Mouse (Mus musculus) liver, embryonic 15.5 days (tissue): ENCODE measurements at regions not wholly inside any gene's neighbourhood (a gene's known extent, or its start where the extent isn't known, plus 50 kb on each side); places are given as distances from the start of the nearest gene placed in this dataset.

ENCODE experiments used
- ATAC-seq: fragments of 200-750 bp; cut with Nextera tagmentation; 2 replicates; pipeline ENCODE4 v1.8.0; 2017; ENCODE audit warnings: moderate number of reproducible peaks, mild to moderate bottlenecking, moderate library complexity; ENCODE audit not compliant: insufficient read depth
- H3K27ac ChIP-seq: fragments of 300-500 bp; sonication (generic); replicated peaks from 2 replicates; pipeline ENCODE4 v1.5.1; 2015; ENCODE audit warnings: mild to moderate bottlenecking, inconsistent platforms
- H3K27me3 ChIP-seq: fragments of 300-500 bp; sonication (generic); 2 replicates; pipeline ENCODE4 v1.6.1; 2015; ENCODE audit warnings: mild to moderate bottlenecking, inconsistent platforms
- H3K36me3 ChIP-seq: fragments of 300-500 bp; sonication (generic); replicated peaks from 2 replicates; pipeline ENCODE4 v1.6.1; 2015; ENCODE audit warnings: moderate library complexity, mild to moderate bottlenecking, inconsistent platforms
- H3K4me1 ChIP-seq: fragments of 300-500 bp; sonication (generic); replicated peaks from 2 replicates; pipeline ENCODE4 v1.6.1; 2015; ENCODE audit warnings: inconsistent platforms
- H3K4me2 ChIP-seq: fragments of 300-500 bp; sonication (generic); 2 replicates; pipeline ENCODE4 v1.6.1; 2015; ENCODE audit warnings: moderate library complexity, mild to moderate bottlenecking, inconsistent platforms
- H3K4me3 ChIP-seq: fragments of 300-500 bp; sonication (generic); replicated peaks from 2 replicates; pipeline ENCODE4 v1.5.1; 2015; ENCODE audit warnings: mild to moderate bottlenecking, inconsistent platforms
- H3K9ac ChIP-seq: fragments of 300-500 bp; sonication (generic); 2 replicates; pipeline ENCODE4 v1.6.1; 2015; ENCODE audit warnings: moderate library complexity, mild to moderate bottlenecking, inconsistent platforms
- H3K9me3 ChIP-seq: fragments of 300-500 bp; sonication (generic); replicated peaks from 2 replicates; pipeline ENCODE4 v1.6.1; 2016; ENCODE audit warnings: inconsistent platforms
- WGBS: fragments of 180-500 bp; shearing (Covaris S2); methylation state at CpG from one replicate; pipeline ENCODE4 v1.1.7; 2015; ENCODE audit warnings: mixed read lengths; ENCODE audit not compliant: insufficient replicate concordance; 5-methylcytosine and 5-hydroxymethylcytosine counted together

GRCm38 (mm10) chr15:56136420-56136970 is 1340.9 kb downstream of the Slc22a22 start:
- no peak for ATAC-seq
- 60% methylated on average over 7 of the region's 7 CpGs for WGBS
- Histone ChIP-seq H3K36me3 (no peaks in the 10 kb centered on the region), H3K9me3 (no peaks in the 10 kb centered on the region), H3K4me3 (no peak overlapping the region), H3K4me1 (no peaks in the 10 kb centered on the region), H3K4me2 (no peak overlapping the region), H3K27ac (no peak overlapping the region), H3K9ac (no peak overlapping the region), H3K27me3 (no peaks in the 10 kb centered on the region)

GRCm38 (mm10) chr15:56128029-56128428 is 1349.4 kb downstream of the Slc22a22 start:
- no peak overlapping the region for H3K9ac ChIP-seq
- H3K4me2 ChIP-seq, result no peak overlapping the region
- no peak overlapping the region for H3K4me3 ChIP-seq
- H3K9me3 ChIP-seq, result no peaks in the 10 kb centered on the region
- no peak overlapping the region for H3K27ac ChIP-seq
- no peaks in the 10 kb centered on the region for H3K36me3 ChIP-seq
- ATAC-seq, result no peak
- WGBS, result 54% methylated on average over 1 of the region's 1 CpGs
- H3K4me1 ChIP-seq, result no peaks in the 10 kb centered on the region
- H3K27me3 ChIP-seq, result no peaks in the 10 kb centered on the region

- Histone ChIP-seq H3K27ac (no peak overlapping the region), H3K4me2 (no peak overlapping the region), H3K4me3 (no peak overlapping the region), H3K9ac (no peak overlapping the region), H3K27me3 (no peaks in the 10 kb centered on the region), H3K4me1 (no peaks in the 10 kb centered on the region), H3K36me3 (no peaks in the 10 kb centered on the region), H3K9me3 (no peaks in the 10 kb centered on the region)
- ATAC-seq, result no peak
These were observed 1357.9 kb downstream of the Slc22a22 start for GRCm38 (mm10) chr15:56119287-56120065.

- H3K27ac ChIP-seq, result no peak overlapping the region
- 39% methylated on average over 2 of the region's 2 CpGs for WGBS
- no peak overlapping the region for H3K4me3 ChIP-seq
- H3K4me2 ChIP-seq, result no peak overlapping the region
- H3K27me3 ChIP-seq, result no peaks in the 10 kb centered on the region
- no peak for ATAC-seq
- H3K9ac ChIP-seq, result no peak overlapping the region
- H3K9me3 ChIP-seq, result no peaks in the 10 kb centered on the region
- no peaks in the 10 kb centered on the region for H3K4me1 ChIP-seq
- H3K36me3 ChIP-seq, result no peaks in the 10 kb centered on the region
These were observed 1369.1 kb downstream of the Slc22a22 start for GRCm38 (mm10) chr15:56108313-56108712.

- Histone ChIP-seq H3K27me3 (no peaks in the 10 kb centered on the region), H3K4me2 (no peak overlapping the region), H3K36me3 (no peaks in the 10 kb centered on the region), H3K4me3 (no peak overlapping the region), H3K27ac (no peak overlapping the region), H3K4me1 (no peaks in the 10 kb centered on the region), H3K9ac (no peak overlapping the region), H3K9me3 (no peaks in the 10 kb centered on the region)
- 60% methylated on average over 4 of the region's 4 CpGs for WGBS
- ATAC-seq, result no peak
These were observed 1369.7 kb downstream of the Slc22a22 start for GRCm38 (mm10) chr15:56107719-56108118.

- Histone ChIP-seq H3K27me3 (no peaks in the 10 kb centered on the region), H3K4me1 (no peaks in the 10 kb centered on the region)
- no peak for ATAC-seq
These were observed 1377.2 kb downstream of the Slc22a22 start for GRCm38 (mm10) chr15:56100133-56100735.

GRCm38 (mm10) chr15:56077838-56078567 is 1399.4 kb downstream of the Slc22a22 start:
- WGBS, result 63% methylated on average over 11 of the region's 11 CpGs

More at GRCm38 (mm10) chr15:56100133-56100735, 1377.2 kb downstream of the Slc22a22 start:
- Histone ChIP-seq H3K9me3 (no peaks in the 10 kb centered on the region), H3K36me3 (no peaks in the 10 kb centered on the region), H3K9ac (no peak overlapping the region), H3K27ac (no peak overlapping the region), H3K4me2 (no peak overlapping the region), H3K4me3 (no peak overlapping the region)
- 49% methylated on average over 3 of the region's 3 CpGs for WGBS

GRCm38 (mm10) chr15:56077081-56077480 is 1400.3 kb downstream of the Slc22a22 start:
- H3K4me2 ChIP-seq, result no peak overlapping the region
- no peaks in the 10 kb centered on the region for H3K9me3 ChIP-seq
- no peaks in the 10 kb centered on the region for H3K36me3 ChIP-seq
- H3K9ac ChIP-seq, result no peak overlapping the region
- 32% methylated on average over 1 of the region's 1 CpGs for WGBS
- no peaks in the 10 kb centered on the region for H3K27me3 ChIP-seq
- H3K4me3 ChIP-seq, result no peak overlapping the region
- ATAC-seq, result no peak
- no peak overlapping the region for H3K27ac ChIP-seq
- no peaks in the 10 kb centered on the region for H3K4me1 ChIP-seq

More at GRCm38 (mm10) chr15:56077838-56078567, 1399.4 kb downstream of the Slc22a22 start:
- no peak overlapping the region for H3K4me3 ChIP-seq
- ATAC-seq, result no peak
- no peaks in the 10 kb centered on the region for H3K9me3 ChIP-seq
- H3K27me3 ChIP-seq, result no peaks in the 10 kb centered on the region
- no peaks in the 10 kb centered on the region for H3K4me1 ChIP-seq
- H3K4me2 ChIP-seq, result no peak overlapping the region
- no peaks in the 10 kb centered on the region for H3K36me3 ChIP-seq
- H3K9ac ChIP-seq, result no peak overlapping the region
- no peak overlapping the region for H3K27ac ChIP-seq

- WGBS, result 41% methylated on average over 1 of the region's 1 CpGs
These were observed 1400.7 kb downstream of the Slc22a22 start for GRCm38 (mm10) chr15:56076680-56077079.

GRCm38 (mm10) chr15:56069511-56069910 is 1407.9 kb downstream of the Slc22a22 start:
- H3K4me1 ChIP-seq, result no peaks in the 10 kb centered on the region
- H3K4me3 ChIP-seq, result no peak overlapping the region
- H3K9me3 ChIP-seq, result no peaks in the 10 kb centered on the region
- no peak overlapping the region for H3K9ac ChIP-seq
- H3K4me2 ChIP-seq, result no peak overlapping the region
- ATAC-seq, result no peak
- no peaks in the 10 kb centered on the region for H3K36me3 ChIP-seq
- H3K27me3 ChIP-seq, result no peaks in the 10 kb centered on the region
- 56% methylated on average over 2 of the region's 2 CpGs for WGBS
- no peak overlapping the region for H3K27ac ChIP-seq

More at GRCm38 (mm10) chr15:56076680-56077079, 1400.7 kb downstream of the Slc22a22 start:
- Histone ChIP-seq H3K27ac (no peak overlapping the region), H3K27me3 (no peaks in the 10 kb centered on the region), H3K36me3 (no peaks in the 10 kb centered on the region), H3K4me2 (no peak overlapping the region), H3K9me3 (no peaks in the 10 kb centered on the region), H3K4me1 (no peaks in the 10 kb centered on the region), H3K9ac (no peak overlapping the region), H3K4me3 (no peak overlapping the region)
- ATAC-seq, result no peak

- no peak overlapping the region for H3K4me2 ChIP-seq
- no peaks in the 10 kb centered on the region for H3K4me1 ChIP-seq
- H3K27ac ChIP-seq, result no peak overlapping the region
- H3K9ac ChIP-seq, result no peak overlapping the region
- no peaks in the 10 kb centered on the region for H3K36me3 ChIP-seq
- H3K27me3 ChIP-seq, result no peaks in the 10 kb centered on the region
- ATAC-seq, result no peak
- no peak overlapping the region for H3K4me3 ChIP-seq
- no peaks in the 10 kb centered on the region for H3K9me3 ChIP-seq
- WGBS, result 29% methylated on average over 3 of the region's 3 CpGs
These were observed 1410.2 kb downstream of the Slc22a22 start for GRCm38 (mm10) chr15:56067214-56067613.
